Mouse (Mus musculus) cerebellum, postnatal 4 days (tissue): ENCODE results near the gene Kif9.

Experiments used
- DNase-seq, 2 experiments: peaks; one replicate each; pipeline ENCODE4 v3.0.0; 2022; ENCODE audit warnings: low spot score in 2 of 2, mixed read lengths in 1 of 2

Kif9 gene

DNA sequence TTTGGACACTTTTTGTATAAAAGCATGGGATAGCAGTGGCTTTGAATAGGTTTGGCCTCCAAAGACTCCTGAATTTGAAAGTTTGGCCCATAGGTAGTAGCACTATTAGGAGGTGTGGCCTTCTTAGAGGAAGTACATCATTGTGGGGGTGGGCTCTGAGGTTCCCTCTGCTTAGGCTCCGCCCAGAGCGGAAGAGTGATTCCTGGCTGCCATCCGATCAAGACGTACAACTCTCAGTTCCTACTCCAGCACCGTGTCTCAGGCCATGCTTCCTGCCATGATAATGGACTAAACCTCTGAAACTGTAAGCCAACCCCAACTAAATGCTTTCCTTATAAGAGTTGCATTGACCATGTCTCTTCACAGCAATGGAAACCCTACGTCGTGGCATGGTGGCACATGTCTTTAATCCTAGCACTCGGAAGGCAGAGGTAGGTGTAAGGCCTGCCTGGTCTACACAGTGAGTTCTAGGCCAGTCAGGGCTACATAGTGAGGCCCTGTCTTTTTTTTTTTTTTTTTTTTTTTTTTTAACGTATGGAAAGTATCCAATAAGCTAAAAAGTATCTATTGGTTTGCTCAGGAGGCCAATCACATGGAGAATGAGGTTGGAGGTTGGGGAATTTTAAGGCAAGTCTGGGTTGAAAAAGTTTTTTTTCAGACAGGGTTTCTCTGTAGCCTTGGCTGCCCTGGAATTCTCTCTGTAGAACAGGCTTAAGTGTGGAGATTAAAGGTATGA, 52.4 kb downstream of the Kif9 start:
- DNase-seq, result no peak

DNA sequence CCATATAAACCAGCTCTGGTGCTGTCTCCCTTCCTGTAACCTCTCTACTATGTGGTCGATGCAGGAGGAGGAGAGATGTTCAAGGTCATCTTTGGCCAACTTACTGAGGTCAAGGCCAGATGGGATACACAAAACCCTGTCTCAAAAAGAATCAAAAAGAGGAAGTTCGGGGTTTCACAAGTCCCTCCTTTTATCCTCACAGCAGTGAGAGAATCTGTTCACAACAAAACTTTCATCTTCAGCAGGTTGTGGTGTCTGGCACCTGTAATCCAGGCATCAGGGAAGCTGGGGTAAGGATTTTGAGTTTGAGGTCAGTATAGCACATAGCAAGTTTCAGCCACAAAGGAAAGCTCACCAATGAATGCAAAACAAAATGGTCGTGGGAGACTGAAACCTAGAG, 53.9 kb downstream of the Kif9 start:
- no peak for DNase-seq

DNA sequence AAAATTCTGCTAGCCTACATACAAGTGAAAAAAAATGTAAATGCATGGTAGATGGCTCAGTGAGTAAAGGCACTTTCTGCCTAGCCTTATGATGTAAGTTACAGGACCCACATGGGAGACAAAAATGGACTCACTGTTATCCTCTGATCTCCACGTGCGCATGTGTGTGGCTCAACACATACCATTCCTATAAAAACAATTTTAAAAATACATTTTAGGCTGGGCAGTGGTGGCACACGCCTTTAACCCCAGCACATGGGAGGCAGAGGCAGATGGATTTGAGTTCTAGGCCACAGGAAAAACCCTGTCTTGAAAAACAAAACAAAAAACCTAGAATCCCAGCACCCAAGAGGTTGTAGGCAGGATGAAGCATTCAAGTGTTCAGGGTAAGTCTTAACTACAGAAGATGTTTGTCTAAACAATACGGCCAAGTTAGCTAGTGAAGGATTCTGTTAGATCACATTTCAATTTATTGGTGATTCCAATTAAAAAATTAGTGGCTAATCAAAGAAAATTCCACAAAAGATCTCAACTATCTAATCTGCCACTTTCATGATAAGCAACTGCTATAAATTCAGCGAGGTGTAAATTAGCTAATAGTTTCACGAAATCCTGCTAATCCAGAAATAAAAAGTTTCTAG, 54.5 kb downstream of the Kif9 start:
- DNase-seq, result no peak

DNA sequence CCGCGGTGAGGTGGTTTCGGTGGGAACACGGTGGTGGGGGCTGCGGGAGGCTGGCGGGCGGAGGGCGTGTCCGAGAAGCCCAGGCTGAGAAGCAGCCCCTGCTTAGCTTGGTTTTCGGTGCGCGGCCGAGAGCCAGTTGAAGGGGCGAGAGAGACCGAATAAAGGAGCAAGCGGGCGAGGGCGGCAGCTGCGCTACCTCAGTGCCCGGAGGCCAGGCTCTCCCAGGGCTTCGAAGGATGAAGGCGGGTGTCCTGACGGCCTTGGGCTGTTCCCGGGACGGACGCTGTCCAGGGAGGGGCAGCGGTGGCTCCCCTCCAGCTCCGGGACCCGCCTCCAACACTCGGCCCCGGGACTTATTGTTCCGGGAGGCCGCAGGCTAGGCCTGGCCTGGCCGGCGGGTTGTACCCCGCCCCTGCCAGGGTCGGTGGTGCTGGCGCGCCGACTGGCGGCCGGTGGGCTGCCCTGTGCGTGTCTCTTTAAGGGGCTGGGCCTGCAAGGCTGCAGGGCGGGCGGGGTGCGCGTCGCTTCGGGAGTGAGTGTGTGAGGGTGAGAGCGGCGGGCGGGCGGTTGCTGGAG, 55.2 kb downstream of the Kif9 start:
- DNase-seq, result peak; percentile 84 to 95

DNA sequence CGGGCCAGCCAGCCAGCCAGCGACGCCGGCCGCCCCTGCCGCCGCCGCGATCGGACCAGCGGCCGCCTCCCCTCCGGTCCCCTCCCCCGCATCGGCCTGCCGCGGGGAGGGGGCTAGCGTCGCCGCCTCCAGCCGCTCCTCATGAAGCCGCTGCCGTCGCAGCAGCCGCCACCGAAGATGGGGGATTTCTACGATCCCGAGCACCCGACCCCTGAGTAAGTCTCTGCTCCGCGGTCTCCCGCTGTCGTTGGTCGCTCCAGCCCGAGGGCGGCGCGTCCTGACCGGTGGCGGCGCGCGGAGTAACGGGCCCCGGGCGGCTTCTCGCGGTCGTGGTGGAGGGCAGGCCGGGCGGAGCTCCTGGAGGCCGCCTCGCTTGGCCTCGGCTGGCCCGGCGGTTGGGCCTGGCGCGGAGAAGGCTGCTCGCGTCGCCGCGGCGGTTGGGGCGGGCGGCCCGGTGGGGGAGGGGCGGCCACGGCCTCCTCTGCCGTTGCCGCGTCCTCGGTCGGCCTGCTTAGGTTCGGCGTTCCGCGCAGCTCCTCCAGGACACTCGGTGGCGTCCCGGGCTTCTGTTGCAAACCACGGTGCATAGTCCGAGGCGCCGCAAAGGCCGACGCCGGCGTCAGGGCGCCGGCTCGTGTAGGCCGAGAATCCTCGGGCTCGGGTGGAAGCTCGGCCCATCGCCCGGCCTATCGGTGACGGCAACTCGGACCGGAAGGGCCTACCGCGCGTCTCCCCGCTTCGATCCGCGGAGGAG, 56.0 kb downstream of the Kif9 start, which contains the start of gene Setd2:
Gene Setd2, plus strand, starts transcription at position 60 of the 754 bp plus-strand sequence.
- DNase-seq, result peak; percentile 20 to 65

DNA sequence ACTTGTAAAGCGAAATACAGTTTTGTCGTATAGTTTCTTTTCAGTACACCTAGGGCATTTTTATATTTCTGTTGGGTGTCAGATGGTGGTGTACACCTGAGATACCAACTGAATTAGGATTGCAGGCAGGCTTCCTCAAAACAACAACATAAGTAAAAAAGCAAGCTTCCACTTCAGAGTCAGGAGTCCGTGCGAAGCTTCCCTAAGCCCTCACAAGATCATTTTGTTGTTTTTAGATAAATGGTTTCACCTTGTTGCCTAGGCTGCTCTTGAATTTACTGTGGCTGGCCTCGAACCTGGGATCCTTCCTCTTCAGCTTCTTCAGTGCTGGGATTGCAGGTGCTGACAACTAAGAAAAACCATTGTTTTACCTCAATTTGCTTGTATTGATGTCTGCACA, 56.9 kb downstream of the Kif9 start:
- DNase-seq, result no peak

DNA sequence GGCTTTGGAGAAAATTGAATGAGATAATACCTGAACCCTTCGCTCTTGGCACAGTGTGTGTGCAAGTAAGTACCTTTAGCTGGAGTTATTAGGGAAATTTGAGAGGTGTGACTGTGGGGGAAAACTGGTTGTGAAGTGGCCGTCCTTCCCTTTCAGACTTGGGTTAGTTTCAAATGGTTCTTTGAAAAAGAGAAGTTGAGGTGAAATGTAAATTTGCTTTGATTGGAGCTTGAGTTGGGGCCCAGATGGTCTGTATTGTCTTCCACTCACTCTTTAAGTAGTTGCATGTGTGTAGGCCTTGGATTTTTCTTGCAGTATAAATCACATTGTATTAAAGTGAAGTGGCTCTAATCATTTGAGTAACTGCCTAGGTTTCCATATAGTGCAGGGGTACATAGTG, 58.4 kb downstream of the Kif9 start:
- DNase-seq, result no peak

DNA sequence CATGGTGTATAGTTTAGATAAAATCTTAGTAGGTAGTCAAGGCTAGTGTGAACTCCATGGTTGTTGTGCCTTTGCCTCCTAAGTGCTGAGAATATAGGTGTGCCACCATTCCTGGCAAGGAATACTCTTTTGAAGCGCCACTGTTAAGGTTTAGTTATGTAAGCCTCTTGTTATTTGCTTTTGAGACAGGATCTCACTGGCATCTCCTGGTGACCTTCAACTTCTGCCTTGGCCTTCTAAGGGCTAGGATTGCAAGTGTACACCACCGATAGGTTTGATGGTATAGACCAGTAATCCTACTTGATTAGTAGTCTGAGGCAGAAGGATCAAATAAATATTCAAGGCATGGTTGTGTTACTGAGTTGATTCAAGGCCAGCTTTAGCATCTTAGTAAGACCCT, 59.9 kb downstream of the Kif9 start:
- DNase-seq, result no peak

DNA sequence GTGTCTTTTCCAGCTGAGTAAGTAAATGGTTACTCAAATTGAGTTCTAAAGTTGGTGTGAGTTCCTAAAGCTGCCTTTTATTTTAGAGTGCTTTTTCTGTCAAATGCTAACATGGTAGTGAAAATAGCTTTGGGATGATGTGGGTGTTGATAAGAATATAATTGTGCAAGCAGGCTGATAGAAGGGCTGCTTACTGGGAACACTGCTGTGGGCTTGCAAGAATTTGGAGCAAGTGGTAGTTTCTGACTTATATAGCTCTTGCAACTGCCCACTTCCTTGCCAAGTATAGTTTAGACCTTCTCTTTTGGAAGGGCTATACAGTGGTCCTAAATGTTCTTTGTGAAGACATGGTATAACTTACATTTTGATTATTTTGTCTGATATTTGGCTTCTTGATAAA, 61.8 kb downstream of the Kif9 start:
- DNase-seq, result no peak

DNA sequence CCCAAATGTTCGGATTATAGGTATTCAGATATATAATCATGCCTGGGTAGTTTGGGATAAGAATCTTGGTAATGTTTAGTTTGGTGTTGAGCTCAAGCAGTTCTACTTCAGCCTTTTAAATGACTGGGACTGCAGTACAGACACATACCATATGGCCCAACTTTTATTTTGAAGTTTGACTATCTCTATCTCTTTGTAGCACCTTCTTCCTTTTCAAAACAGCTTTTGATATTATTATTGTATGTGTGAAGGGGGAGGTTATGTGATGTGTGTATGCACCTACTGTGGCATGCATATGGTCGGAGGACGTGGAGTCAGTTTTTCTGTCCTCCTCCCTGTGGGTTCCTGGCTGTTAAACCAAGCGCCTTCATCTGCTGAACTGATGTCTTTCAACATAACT, 65.2 kb downstream of the Kif9 start:
- DNase-seq, result no peak

DNA sequence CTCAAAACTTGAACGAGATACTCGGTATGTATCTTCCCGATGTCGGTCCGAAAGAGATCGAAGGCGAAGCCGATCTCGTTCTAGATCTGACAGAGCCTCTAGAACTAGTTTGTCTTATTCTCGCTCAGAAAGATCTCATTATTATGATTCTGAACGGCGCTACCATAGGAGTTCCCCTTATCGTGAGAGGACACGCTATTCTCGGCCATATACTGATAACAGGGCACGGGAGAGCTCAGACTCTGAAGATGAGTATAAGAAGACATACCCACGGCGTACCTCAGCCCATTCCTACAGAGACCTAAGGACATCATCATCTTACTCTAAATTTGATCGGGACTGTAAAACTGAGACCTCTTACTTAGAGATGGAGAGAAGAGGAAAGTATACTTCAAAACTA, 71.5 kb downstream of the Kif9 start:
- no peak for DNase-seq

DNA sequence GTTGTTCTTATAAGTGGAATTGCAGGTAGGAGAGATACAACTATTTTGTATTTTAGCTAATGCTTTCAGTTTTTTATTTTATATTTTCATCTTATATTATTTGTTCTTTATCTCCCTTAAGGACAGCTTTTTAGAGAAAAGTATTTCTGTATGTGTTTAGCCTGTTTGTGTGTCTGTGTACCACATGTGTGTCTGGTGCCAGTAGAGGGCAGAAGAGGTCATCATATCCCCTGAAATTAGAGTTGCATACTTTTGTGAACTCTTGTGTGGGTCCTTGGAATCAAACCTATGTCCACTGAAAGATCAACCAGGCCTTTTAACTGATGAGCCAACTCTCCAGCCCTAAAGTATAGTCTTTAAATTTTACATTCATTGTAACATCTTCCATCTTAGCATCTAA, 91.6 kb downstream of the Kif9 start:
- DNase-seq, result no peak
